Mouse (Mus musculus): ENCODE measurements around the gene Pgm5. TPM values are rescaled to one million over a fixed set of nuclear protein-coding genes. Genes with fewer than 3 reads are reported as not detected.

Gene Pgm5
- polyA plus RNA-seq, 1 experiment = 0.18 TPM

DNA sequence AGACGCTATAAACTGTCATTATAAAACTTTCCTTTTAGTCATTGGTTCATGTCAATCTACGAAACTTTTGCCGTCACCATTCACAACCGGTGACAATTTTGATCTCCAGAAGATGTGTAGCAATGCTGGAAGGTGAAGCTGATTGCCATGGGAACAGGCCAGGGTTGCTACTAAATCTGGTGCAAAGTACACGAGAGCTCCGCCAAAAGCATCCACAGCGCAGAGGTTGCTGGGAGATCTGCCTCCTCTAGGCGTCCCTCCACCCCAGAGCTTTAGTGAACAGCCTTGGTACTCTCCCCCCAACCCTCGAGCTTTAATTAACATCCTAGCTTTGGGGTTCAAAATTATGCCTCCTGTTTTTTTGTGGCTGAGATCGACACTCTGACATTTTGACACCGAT, 195.9 kb downstream of the Pgm5 start:
- Histone ChIP-seq H3K4me1 (ENCODE audit: control insufficient read depth, insufficient read depth, low read length) (no peaks in the 10 kb centered on the region), H3K4me3 (ENCODE audit: low read depth, low read length) (no peak overlapping the region), H3K9me3 (replicated peaks; ENCODE audit: control insufficient read depth, insufficient read depth, low read length, poor library complexity, severe bottlenecking) (no peaks in the 10 kb centered on the region), H3K27me3 (ENCODE audit: control insufficient read depth, insufficient read depth, low read length, poor library complexity, severe bottlenecking) (no peaks in the 10 kb centered on the region), H3K9ac (ENCODE audit: low read depth, poor library complexity, severe bottlenecking) (no peak overlapping the region), H3K27ac (ENCODE audit: insufficient read depth, low read length) (no peak overlapping the region), H3K36me3 (ENCODE audit: control insufficient read depth, insufficient read depth, low read length, poor library complexity, severe bottlenecking) (no peaks in the 10 kb centered on the region)
- TF ChIP-seq EP300 (IDR thresholded peaks at IDR 0.05; ENCODE audit: insufficient read depth, low read depth, low read length) = no peak
- no peak for TF ChIP-seq POLR2A (IDR thresholded peaks at IDR 0.05; ENCODE audit: insufficient read depth, low read length)
- TF ChIP-seq CTCF (IDR thresholded peaks at IDR 0.05; ENCODE audit: low read depth, low read length) = no peak

DNA sequence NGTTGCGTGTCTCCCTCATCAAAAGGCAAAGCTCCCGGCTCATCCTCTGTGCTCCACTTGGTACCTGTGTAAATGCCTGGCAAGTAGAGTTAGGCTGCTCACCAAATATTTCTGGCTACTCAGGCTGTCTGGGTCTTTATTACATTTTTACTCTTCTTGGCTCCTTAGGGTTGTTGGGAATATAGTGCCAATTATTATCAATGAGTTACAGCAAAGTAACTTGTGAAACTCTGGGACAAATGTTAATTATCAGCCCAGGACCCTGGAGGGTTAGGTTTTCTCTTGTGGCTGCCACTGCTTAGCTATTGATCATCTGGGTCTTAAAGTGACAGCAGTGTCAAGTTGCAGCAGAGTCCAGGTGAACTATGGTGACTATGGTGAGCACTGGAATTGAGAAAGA, 199.3 kb downstream of the Pgm5 start:
- Histone ChIP-seq H3K9me3 (replicated peaks; ENCODE audit: control insufficient read depth, insufficient read depth, low read length, poor library complexity, severe bottlenecking) (no peaks in the 10 kb centered on the region), H3K9ac (ENCODE audit: low read depth, poor library complexity, severe bottlenecking) (no peak overlapping the region), H3K4me3 (ENCODE audit: low read depth, low read length) (no peak overlapping the region), H3K36me3 (ENCODE audit: control insufficient read depth, insufficient read depth, low read length, poor library complexity, severe bottlenecking) (no peaks in the 10 kb centered on the region), H3K4me1 (ENCODE audit: control insufficient read depth, insufficient read depth, low read length) (no peaks in the 10 kb centered on the region), H3K27me3 (ENCODE audit: control insufficient read depth, insufficient read depth, low read length, poor library complexity, severe bottlenecking) (no peaks in the 10 kb centered on the region), H3K27ac (ENCODE audit: insufficient read depth, low read length) (no peak overlapping the region)
- TF ChIP-seq POLR2A (IDR thresholded peaks at IDR 0.05; ENCODE audit: insufficient read depth, low read length) = no peak
- TF ChIP-seq CTCF (IDR thresholded peaks at IDR 0.05; ENCODE audit: low read depth, low read length) = no peak
- no peak for TF ChIP-seq EP300 (IDR thresholded peaks at IDR 0.05; ENCODE audit: insufficient read depth, low read depth, low read length)

DNA sequence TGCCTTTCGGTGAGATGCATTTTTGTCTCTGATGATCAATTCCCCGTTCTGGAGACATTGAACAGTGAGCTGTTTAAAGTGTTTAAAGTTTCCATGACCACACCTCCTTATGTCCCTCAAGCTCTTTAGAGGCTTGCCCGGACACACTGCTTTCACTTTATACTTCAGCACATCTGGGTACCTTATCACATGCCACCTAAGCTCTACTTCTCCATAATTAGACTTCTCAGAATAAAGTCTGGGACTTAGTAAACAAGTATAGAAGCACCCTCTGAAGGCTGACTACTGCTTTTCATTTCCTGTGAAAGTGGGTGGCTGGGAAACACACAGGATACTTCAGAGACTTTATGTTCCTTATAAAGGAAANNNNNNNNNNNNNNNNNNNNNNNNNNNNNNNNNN, 204.7 kb downstream of the Pgm5 start:
- no peaks in the 10 kb centered on the region for H3K36me3 ChIP-seq (ENCODE audit: control insufficient read depth, insufficient read depth, low read length, poor library complexity, severe bottlenecking)
- H3K4me3 ChIP-seq (ENCODE audit: low read depth, low read length) = no peak overlapping the region
- H3K4me1 ChIP-seq (ENCODE audit: control insufficient read depth, insufficient read depth, low read length) = no peaks in the 10 kb centered on the region
- H3K27me3 ChIP-seq (ENCODE audit: control insufficient read depth, insufficient read depth, low read length, poor library complexity, severe bottlenecking) = no peaks in the 10 kb centered on the region
- no peaks in the 10 kb centered on the region for H3K9me3 ChIP-seq (replicated peaks; ENCODE audit: control insufficient read depth, insufficient read depth, low read length, poor library complexity, severe bottlenecking)
- H3K27ac ChIP-seq (ENCODE audit: insufficient read depth, low read length) = no peak overlapping the region
- H3K9ac ChIP-seq (ENCODE audit: low read depth, poor library complexity, severe bottlenecking) = no peak overlapping the region
- no peak for TF ChIP-seq CTCF (IDR thresholded peaks at IDR 0.05; ENCODE audit: low read depth, low read length)
- no peak for TF ChIP-seq POLR2A (IDR thresholded peaks at IDR 0.05; ENCODE audit: insufficient read depth, low read length)
- TF ChIP-seq EP300 (IDR thresholded peaks at IDR 0.05; ENCODE audit: insufficient read depth, low read depth, low read length) = no peak

DNA sequence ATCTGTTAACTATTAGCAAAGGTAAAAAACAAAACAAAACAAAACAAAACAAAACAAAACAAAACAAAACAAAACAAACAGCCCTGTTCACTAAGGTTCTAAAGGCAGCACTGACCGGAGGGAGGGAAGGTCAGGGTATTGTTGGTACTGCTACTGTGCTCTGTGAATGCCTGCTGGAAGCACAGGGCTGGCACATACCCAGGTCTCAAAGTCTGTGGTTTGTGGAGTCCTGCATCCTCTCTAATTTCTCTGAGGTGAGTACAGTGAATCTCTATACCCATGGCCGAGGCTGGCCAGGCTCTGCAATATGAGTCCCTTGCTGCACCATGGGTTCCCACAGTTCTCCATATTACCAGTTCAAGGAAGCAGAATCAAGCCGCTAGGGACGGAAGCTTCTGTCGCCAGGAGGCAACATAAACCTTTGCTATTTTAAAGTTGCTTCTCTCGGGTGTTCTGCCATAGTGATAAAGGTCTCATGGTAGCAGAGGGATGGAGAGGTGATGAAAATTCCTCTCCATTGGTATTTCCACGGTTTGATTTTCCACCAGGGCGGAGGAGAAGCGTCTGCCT, 208.3 kb downstream of the Pgm5 start:
- no peaks in the 10 kb centered on the region for H3K27me3 ChIP-seq (ENCODE audit: control insufficient read depth, insufficient read depth, low read length, poor library complexity, severe bottlenecking)
- no peaks in the 10 kb centered on the region for H3K36me3 ChIP-seq (ENCODE audit: control insufficient read depth, insufficient read depth, low read length, poor library complexity, severe bottlenecking)
- H3K27ac ChIP-seq (ENCODE audit: insufficient read depth, low read length) = no peak overlapping the region
- no peaks in the 10 kb centered on the region for H3K4me1 ChIP-seq (ENCODE audit: control insufficient read depth, insufficient read depth, low read length)
- no peak for TF ChIP-seq POLR2A (IDR thresholded peaks at IDR 0.05; ENCODE audit: insufficient read depth, low read length)
- no peak for TF ChIP-seq CTCF (IDR thresholded peaks at IDR 0.05; ENCODE audit: low read depth, low read length)
- TF ChIP-seq EP300 (IDR thresholded peaks at IDR 0.05; ENCODE audit: insufficient read depth, low read depth, low read length) = no peak
- H3K4me3 ChIP-seq (ENCODE audit: low read depth, low read length) = no peak overlapping the region
- no peaks in the 10 kb centered on the region for H3K9me3 ChIP-seq (replicated peaks; ENCODE audit: control insufficient read depth, insufficient read depth, low read length, poor library complexity, severe bottlenecking)
- no peak overlapping the region for H3K9ac ChIP-seq (ENCODE audit: low read depth, poor library complexity, severe bottlenecking)

DNA sequence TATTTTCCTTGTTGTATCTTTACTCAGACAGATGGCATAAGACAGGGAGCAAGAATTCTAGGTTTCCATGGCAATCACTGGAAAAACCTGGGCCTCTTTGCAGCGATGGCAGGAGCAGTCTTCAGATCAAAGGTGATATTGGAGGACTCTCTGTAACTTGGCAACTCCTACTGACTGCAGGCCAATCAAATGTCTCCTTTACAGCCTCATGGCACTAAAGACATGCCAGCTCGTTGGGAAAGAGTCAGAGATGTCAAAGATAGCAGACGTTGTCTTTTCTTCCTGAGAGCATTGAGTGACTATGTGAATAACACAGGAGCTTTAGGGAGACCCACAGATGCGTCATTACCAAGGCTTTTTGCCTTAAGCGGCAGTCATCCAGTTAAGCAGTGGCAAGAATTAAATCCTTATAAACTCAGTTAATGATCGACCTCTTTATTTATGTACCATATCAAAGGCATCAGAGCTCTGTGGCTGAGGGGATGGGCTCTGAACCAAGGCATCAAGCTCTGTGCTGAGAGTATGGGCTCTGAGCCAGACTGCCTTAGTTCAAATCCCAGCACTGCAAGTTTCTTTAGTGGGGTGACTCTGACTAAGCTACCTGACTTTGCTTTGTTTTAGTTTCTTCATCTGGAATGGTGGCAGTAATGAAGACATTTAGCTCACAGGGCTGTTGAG, 209.2 kb downstream of the Pgm5 start:
- Histone ChIP-seq H3K4me3 (ENCODE audit: low read depth, low read length) (no peak overlapping the region), H3K27ac (ENCODE audit: insufficient read depth, low read length) (no peak overlapping the region), H3K4me1 (ENCODE audit: control insufficient read depth, insufficient read depth, low read length) (no peaks in the 10 kb centered on the region), H3K9me3 (replicated peaks; ENCODE audit: control insufficient read depth, insufficient read depth, low read length, poor library complexity, severe bottlenecking) (no peaks in the 10 kb centered on the region), H3K27me3 (ENCODE audit: control insufficient read depth, insufficient read depth, low read length, poor library complexity, severe bottlenecking) (no peaks in the 10 kb centered on the region), H3K9ac (ENCODE audit: low read depth, poor library complexity, severe bottlenecking) (no peak overlapping the region), H3K36me3 (ENCODE audit: control insufficient read depth, insufficient read depth, low read length, poor library complexity, severe bottlenecking) (no peaks in the 10 kb centered on the region)
- TF ChIP-seq POLR2A (IDR thresholded peaks at IDR 0.05; ENCODE audit: insufficient read depth, low read length) = no peak
- TF ChIP-seq EP300 (IDR thresholded peaks at IDR 0.05; ENCODE audit: insufficient read depth, low read depth, low read length) = no peak
- no peak for TF ChIP-seq CTCF (IDR thresholded peaks at IDR 0.05; ENCODE audit: low read depth, low read length)

DNA sequence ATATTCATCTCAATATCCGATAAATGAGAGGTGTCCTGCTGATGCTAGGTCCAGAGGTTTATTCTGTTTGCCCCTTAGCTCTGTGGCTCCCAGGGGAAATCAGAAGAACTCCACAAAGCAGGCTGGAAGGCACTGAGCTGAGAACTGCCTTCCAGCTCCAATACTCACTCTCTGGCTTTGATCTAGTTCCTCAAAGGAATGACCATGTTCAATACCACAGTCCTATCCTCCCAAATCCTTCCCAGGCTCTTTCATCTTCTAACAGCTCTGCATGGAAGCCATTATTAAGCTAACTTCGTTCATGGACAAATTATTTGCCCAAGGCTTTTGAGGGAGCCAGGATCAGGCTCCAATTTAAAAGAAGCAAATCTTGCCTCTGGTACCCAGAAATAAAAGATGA, 210.1 kb downstream of the Pgm5 start:
- no peak overlapping the region for H3K27ac ChIP-seq (ENCODE audit: insufficient read depth, low read length)
- H3K4me3 ChIP-seq (ENCODE audit: low read depth, low read length) = no peak overlapping the region

More for the DNA sequence above, 210.1 kb downstream of the Pgm5 start:
- H3K9me3 ChIP-seq (replicated peaks; ENCODE audit: control insufficient read depth, insufficient read depth, low read length, poor library complexity, severe bottlenecking) = no peaks in the 10 kb centered on the region
- TF ChIP-seq EP300 (IDR thresholded peaks at IDR 0.05; ENCODE audit: insufficient read depth, low read depth, low read length) = no peak
- TF ChIP-seq POLR2A (IDR thresholded peaks at IDR 0.05; ENCODE audit: insufficient read depth, low read length) = no peak
- no peak for TF ChIP-seq CTCF (IDR thresholded peaks at IDR 0.05; ENCODE audit: low read depth, low read length)
- H3K36me3 ChIP-seq (ENCODE audit: control insufficient read depth, insufficient read depth, low read length, poor library complexity, severe bottlenecking) = no peaks in the 10 kb centered on the region
- no peaks in the 10 kb centered on the region for H3K27me3 ChIP-seq (ENCODE audit: control insufficient read depth, insufficient read depth, low read length, poor library complexity, severe bottlenecking)
- H3K4me1 ChIP-seq (ENCODE audit: control insufficient read depth, insufficient read depth, low read length) = no peaks in the 10 kb centered on the region
- H3K9ac ChIP-seq (ENCODE audit: low read depth, poor library complexity, severe bottlenecking) = no peak overlapping the region

Data from ES-Bruce4 (cell line).